Mouse (Mus musculus) kidney, embryonic 16.5 days (tissue): ENCODE results near the gene Atxn7l1. TPM values are rescaled to one million over a fixed set of nuclear protein-coding genes. Genes with fewer than 3 reads are reported as not detected.

Source experiments
- polyA plus RNA-seq: library from polyadenylated mRNA; unstranded; fragments of >200 nt; fragmentation: Nextera tagmentation; extraction: Ambion mirVana; gene quantifications from 2 replicates; pipeline ENCODE4 v1.2.1, GENCODE M21; 2015

Atxn7l1 gene
- polyA plus RNA-seq, 1 experiment from 2014 or later: 9.9 TPM

Other genes starting within 250 kb of the Atxn7l1 start
- gene Sypl, start 193.8 kb upstream of the Atxn7l1 start, polyA plus RNA-seq: 142 and 145 TPM in 2 replicates
- 0.05 TPM in 1 of 2 replicates, not detected in the other for gene Cdhr3, start 54.8 kb upstream of the Atxn7l1 start, polyA plus RNA-seq
- 0.46 and 1.00 TPM in 2 replicates for gene Efcab10, start 247.2 kb downstream of the Atxn7l1 start, polyA plus RNA-seq